Mouse (Mus musculus) heart, postnatal 0 days (tissue): Measurements from ENCODE around the gene Zfp866.

Experiments used
- CTCF ChIP-seq: IDR thresholded peaks from 2 replicates; pipeline ENCODE4 v1.5.1; 2016; ENCODE audit warnings: antibody characterized with exemption, control low read depth, low read depth
- EP300 ChIP-seq: IDR thresholded peaks from 2 replicates; pipeline ENCODE4 v1.6.1; 2016; ENCODE audit warnings: antibody characterized with exemption, low read depth

- TF ChIP-seq CTCF (no peak), EP300 (no peak)
Observed at GRCm38 (mm10) chr8:69775149-69775534, 15.8 kb downstream of the Zfp866 start.
